Mouse (Mus musculus) CH12.LX (cell line): Measurements from ENCODE around the gene Dcaf8.

Source experiments
- CTCF ChIP-seq, 2 experiments: IDR thresholded peaks in 1 of 2; conservative IDR thresholded peaks in 1 of 2; 2 replicates each; pipeline ENCODE4 v1.5.1; 2011 to 2012; ENCODE audit warnings: low read depth in 2 of 2, low read length in 2 of 2, improper control_type of control experiment in 1 of 2, inconsistent platforms in 1 of 2, mild to moderate bottlenecking in 1 of 2, moderate library complexity in 1 of 2
- E2F4 ChIP-seq: IDR thresholded peaks from 2 replicates; pipeline ENCODE4 v1.6.1; 2011; ENCODE audit warnings: low read depth, low read length, improper control_type of control experiment; ENCODE audit not compliant: insufficient replicate concordance
- EP300 ChIP-seq: IDR thresholded peaks from 2 replicates; pipeline ENCODE4 v1.6.1; 2011; ENCODE audit warnings: low read length, improper control_type of control experiment
- KAT2A ChIP-seq: IDR thresholded peaks from 2 replicates; pipeline ENCODE4 v1.6.1; 2012; ENCODE audit warnings: low read length, improper control_type of control experiment, inconsistent platforms; ENCODE audit not compliant: insufficient replicate concordance
- MXI1 ChIP-seq: IDR thresholded peaks from 2 replicates; pipeline ENCODE4 v1.6.1; 2011; ENCODE audit warnings: mild to moderate bottlenecking, low read depth, low read length, improper control_type of control experiment
- POLR2A ChIP-seq: IDR thresholded peaks from 2 replicates; pipeline ENCODE4 v1.6.1; 2011; ENCODE audit warnings: low read depth, mild to moderate bottlenecking, improper control_type of control experiment, low read length
- SMC3 ChIP-seq: IDR thresholded peaks from 2 replicates; pipeline ENCODE4 v1.6.1; 2011; ENCODE audit warnings: low read depth, low read length, improper control_type of control experiment
- TCF12 ChIP-seq: IDR thresholded peaks from 2 replicates; pipeline ENCODE4 v1.6.1; 2014; ENCODE audit warnings: low read depth, mild to moderate bottlenecking, inconsistent platforms, low read length, improper control_type of control experiment

- TF ChIP-seq CTCF (conservative IDR thresholded peaks at IDR 0.05 in 1 of 2, IDR thresholded peaks at IDR 0.05 in 1 of 2; ENCODE audit: low read depth in 2 of 2, low read length in 2 of 2) = no peak
- peak; percentile 56 for TF ChIP-seq TCF12
- no peak for TF ChIP-seq SMC3
- no peak for TF ChIP-seq E2F4
- peak; percentile 68; the same call in 1 of the 2 replicates for TF ChIP-seq POLR2A
- no peak for TF ChIP-seq MXI1
- TF ChIP-seq EP300 = no peak
- TF ChIP-seq KAT2A = no peak
Measured at GRCm38 (mm10) chr1:172206141-172206917, 58.4 kb downstream of the Dcaf8 start, which contains the start of gene Pea15a.
